Mouse (Mus musculus) gastrocnemius, postnatal 4 days (tissue): Measurements from ENCODE around the gene A930017K11Rik. TPM values are rescaled to one million over a fixed set of nuclear protein-coding genes. Genes with fewer than 3 reads are reported as not detected.

Experiments used
- DNase-seq, 2 experiments: peaks; one replicate each; pipeline ENCODE4 v3.0.0; 2021 to 2022; ENCODE audit warnings: low spot score in 2 of 2, mixed read lengths in 2 of 2
- total RNA-seq, 2 experiments: library from RNA; stranded (reverse); gene quantifications; 2 replicates each; pipeline ENCODE4 v1.2.3; 2021

The A930017K11Rik gene
- total RNA-seq, 2 experiments from 2014 or later = not detected

- no peak for DNase-seq
These were observed 7.5 kb upstream of the A930017K11Rik start for GRCm38 (mm10) chr17:25959630-25960467.

GRCm38 (mm10) chr17:25958771-25959494 lies 6.6 kb upstream of the A930017K11Rik start:
- DNase-seq = no peak

- no peak for DNase-seq
These were observed 5.3 kb upstream of the A930017K11Rik start for GRCm38 (mm10) chr17:25957586-25958051.

- DNase-seq = no peak
These were observed 4.3 kb upstream of the A930017K11Rik start for GRCm38 (mm10) chr17:25956631-25957030.

- no peak for DNase-seq
These were observed 3.8 kb upstream of the A930017K11Rik start for GRCm38 (mm10) chr17:25956201-25956600.

DNA sequence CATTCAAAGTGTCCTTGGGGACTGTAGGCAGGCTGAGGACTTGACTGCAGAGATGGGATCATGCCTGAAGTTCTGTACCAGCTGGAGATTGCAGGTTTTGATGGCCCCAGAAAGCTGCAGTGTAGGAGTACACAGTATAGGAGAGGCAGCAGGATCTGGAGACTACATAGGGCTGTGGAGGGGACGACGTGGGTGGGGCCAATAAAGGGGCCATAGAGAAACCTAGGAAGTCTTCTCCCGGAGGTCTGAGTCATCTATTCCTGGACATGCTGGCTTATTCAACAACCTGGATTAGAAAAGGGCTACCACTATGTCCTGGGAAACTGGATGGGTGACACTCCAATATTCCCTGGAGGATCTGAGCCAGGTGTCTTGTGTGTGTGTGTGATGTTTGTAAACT lies 3.4 kb upstream of the A930017K11Rik start:
- DNase-seq = no peak

DNA sequence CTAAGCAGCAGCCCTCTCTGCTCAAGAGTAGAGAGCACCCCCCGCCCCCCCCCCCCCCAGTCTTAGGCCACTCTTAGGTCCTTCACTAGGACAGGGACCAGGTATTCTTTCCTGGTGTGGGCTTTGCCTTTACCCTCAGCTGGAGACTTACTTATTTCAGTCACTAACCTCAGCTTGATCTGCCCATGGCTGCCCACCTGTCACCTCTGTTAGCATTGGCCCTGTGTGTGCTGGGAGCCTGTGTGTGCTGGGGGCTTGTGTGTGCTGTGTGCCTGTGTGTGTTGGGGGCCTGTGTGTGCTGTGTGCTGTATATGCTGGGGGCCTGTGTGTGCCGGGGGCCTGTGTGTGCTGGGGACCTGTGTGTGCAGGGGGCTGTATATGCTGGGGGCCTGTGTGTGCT lies 2.3 kb upstream of the A930017K11Rik start:
- DNase-seq = no peak

- no peak for DNase-seq
These were observed 796 bp upstream of the A930017K11Rik start for GRCm38 (mm10) chr17:25953161-25953560.

DNA sequence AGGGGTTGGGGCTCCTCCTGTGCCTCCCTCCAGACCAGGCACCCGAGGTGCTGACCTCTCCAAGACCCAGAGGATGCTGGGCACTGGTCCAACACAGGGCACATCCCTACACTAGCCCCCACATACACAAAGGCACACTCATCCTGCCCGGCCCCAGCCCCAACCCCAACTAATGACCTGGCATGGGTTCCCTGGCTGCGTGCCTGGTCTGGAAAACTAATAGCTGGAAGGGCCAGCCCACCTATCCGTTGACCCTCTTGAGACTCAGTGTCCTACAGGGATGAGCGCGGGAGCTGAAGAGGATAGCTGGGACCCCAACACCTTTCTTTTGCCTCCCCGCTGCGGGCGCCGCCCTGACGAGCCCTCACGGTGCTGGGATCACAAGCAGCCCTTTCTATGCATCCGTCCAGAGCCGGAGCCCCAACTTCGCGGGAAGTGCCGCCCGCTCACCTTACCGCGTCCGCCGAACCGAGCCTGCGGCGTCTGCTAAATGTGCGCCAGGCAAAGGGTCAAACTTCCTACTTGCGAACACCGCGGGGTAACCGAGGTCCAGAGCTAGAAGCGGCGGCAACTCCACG lies 1.1 kb downstream of the A930017K11Rik start:
- no peak for DNase-seq

DNA sequence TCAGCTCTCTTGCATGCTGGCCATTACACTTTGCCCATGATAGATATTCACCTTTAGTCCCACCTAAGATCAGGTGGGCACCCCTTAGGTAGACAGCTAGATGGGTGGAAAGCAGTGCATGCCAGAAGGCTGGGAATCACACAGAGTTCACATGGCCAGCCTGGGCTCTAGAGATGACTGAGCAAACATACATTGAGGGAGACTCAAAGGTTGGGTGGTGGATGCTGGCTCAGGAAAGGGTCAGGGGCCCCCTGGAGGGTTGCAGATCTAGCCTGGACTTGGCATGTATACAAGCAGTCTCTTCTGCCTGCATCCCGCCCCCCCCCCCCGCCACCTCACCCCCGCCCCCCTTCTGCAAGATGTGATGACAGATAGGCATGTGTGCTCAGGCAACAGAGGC lies 1.7 kb downstream of the A930017K11Rik start:
- DNase-seq = no peak

DNA sequence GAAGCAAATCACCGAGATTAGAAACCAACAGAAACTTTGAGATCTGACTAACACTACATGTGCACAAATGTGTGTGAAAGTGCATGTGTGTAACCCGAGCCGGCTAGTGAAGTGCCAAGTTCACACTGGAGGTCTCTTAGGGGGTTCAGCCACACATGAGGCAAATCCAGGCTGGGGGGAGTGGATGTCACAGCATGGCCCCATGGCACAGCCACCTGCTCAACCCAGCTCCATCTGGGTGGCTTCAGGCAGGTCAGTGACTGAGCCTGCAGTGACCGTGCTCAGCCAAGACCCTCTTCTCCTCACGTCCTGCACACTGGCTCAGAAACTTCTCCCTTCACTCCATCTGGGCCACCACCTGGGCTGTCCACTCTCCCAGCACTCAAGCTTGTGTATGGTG lies 2.4 kb downstream of the A930017K11Rik start:
- DNase-seq = no peak

GRCm38 (mm10) chr17:25948051-25948450 lies 4.3 kb downstream of the A930017K11Rik start:
- DNase-seq = no peak

DNA sequence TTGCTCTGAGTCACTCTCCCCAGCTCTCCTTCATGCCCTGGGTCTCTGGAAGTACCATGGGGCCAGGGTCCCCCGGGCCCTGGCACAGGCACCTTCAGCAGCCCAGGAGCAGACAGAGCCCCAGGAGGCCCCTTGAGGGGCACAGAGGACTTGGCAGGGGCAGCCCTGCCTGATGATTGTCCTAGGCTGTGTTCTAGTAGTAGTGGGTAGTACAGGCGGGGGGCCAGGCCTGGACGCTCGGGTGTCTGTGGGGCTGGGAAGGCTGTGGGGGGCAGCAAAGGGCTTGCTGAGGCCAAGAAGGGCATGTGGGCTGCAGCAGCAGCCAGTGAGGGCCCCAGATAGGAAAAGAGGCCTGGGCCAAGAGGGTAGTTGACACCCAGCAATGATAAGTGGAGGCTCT lies 4.8 kb downstream of the A930017K11Rik start:
- DNase-seq = no peak

DNA sequence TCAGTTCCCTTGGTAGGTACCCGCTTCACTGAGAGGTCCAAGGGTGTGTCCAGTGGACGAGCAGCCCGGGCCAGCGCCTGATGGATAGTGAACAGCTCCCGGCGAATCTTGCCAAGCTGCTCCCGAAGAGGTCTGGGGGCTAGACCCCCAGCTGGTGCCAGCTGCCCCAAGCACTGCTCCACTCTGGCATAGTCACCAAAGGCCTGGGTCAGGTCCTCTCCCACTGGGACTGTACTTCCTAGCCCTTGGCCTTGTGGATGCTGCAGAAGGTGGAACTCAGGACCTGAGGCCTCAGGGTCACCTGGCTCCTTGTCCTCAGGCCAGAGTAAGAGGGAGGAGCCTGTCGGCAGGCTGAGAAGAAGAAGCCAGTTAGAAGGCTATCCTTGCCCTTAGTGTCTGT lies 5.5 kb downstream of the A930017K11Rik start:
- no peak for DNase-seq

DNA sequence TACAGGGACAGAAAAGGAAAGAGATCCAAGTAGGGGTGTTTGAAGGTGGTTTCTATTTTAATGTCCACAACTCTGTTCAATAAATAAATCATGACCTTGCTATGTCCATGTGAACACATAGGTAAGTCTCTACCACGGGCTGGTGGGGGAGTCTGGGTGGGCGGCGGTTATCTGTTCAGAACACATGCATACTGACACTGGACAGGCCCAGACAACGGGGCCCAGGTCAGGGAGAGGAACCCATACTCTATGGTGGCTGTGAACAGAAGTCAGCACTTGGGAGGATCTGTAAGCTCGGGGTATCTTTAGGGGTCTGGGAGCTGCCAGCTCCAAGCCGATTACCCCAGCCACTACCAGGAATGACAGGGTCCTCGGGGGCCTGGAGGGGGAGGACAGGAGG lies 6.0 kb downstream of the A930017K11Rik start:
- DNase-seq = no peak

DNA sequence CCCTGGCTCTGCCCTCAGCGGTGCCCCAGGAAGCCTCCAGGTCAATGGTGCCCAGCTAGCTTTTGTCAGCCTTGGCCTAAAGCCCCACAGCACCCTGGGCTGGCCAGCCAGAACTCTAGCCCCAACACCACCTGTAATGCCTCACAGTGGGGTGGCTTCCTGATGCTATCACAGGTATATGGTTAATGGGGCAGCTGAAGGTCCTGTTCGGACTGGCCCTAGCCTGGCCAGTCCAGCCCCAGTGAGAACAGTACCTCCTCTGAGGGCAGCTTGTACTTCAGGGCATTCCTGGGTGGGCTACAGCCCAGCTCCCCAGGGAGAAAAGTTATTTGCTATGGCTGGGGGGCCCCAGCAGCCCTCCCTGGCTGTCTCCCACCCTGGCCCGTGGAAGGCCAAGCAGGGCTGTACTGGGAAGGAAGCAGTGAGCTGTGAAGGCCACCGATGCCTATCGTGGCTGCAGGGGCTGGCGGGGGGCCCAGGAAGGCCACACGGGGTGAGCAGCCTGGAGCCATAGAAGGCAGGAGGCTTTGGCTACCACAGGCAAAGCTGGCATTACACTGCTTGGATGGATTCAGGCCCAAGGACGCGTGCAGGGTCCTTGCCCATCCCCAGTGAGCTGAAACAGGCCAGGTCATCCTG lies 6.7 kb downstream of the A930017K11Rik start:
- no peak for DNase-seq

GRCm38 (mm10) chr17:25944366-25945163 lies 7.8 kb downstream of the A930017K11Rik start, which contains the start of the genes Pigq and Nhlrc4:
Gene Pigq, minus strand, starts transcription at chr17:25944936.
Gene Nhlrc4, minus strand, starts transcription at chr17:25944961.
- no peak for DNase-seq

DNA sequence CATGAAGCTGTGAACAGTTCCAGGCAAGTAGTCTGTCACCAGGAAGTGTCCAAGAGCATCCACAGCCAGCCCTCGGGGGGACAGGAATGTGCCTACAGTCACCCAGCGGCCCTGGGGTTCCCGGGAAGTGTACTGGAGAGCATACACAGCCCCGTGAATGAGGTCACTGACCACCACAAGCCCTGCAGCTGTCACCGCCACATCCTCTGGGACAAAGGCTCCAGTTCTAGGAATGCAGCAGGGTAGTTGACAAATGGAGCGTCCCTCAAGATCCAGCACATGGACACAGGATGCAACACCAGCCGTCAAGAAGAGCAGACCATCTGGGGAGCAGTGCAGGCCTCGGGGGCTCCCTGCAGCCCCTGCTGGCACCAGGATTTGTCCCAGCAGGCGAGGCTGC lies 8.6 kb downstream of the A930017K11Rik start:
- DNase-seq = no peak

DNA sequence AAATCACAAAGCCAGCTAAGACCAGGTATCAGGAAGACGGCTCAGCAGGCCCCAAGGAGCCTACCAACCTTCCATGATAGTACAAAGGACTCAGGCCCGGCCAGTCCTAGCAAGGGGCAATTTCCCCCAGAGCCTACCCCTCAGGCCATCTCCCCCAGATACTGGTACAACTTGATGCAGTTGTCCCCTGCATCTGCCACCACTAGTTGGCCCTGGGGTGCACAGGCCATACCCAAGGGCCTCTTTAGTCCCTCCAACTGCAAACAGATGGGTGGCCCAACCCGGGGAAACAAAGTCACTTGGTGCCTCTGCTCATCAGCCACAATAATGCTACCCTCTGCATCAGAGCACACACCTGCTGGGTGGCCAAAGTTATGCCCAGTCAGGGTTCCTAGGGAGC lies 9.1 kb downstream of the A930017K11Rik start:
- no peak for DNase-seq

GRCm38 (mm10) chr17:25942597-25943151 lies 9.7 kb downstream of the A930017K11Rik start:
- no peak for DNase-seq
